Mouse (Mus musculus): ENCODE results near the gene Farsb.

DNA sequence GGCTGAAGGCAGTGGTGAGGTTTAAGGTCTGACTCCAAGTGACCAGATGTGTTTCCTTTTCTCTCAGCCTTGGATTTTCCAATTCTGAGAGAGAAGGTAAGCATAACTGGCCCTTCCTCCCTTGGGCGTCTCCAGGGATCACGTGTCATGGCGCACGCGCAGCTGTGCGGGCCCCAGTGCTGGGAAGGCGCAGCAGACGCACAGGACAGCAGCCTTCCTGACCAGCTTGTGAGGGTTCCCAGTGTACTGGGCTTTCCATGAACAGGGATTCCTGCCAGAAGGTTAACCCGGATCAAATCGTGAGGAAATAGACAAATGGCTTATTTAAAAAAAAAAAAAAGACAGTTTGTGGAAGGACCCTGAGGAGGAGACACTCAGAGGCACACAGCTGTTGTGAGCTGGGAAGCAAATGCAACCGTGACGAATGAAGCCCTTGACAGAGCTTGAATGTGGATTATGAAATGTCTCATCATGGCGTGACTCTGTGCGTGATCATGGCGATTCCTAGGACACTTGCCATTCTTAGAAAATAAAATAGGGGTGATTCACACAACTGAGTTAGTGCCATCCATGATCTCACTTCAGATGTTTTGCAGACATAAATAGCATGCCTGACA lies 43.6 kb upstream of the Farsb start:
- TF ChIP-seq MAX (IDR thresholded peaks at IDR 0.05; ENCODE audit: low read length) (no peak), CTCF (conservative IDR thresholded peaks at IDR 0.05 in 1 of 2, IDR thresholded peaks at IDR 0.05 in 1 of 2; ENCODE audit: low read depth in 2 of 2, low read length in 2 of 2) (no peak), POLR2A (IDR thresholded peaks at IDR 0.05; ENCODE audit: low read depth, low read length) (no peak), EP300 (IDR thresholded peaks at IDR 0.05; ENCODE audit: low read length) (no peak), NELFE (IDR thresholded peaks at IDR 0.05; ENCODE audit: low read depth, low read length) (no peak), POLR2AphosphoS2 (IDR thresholded peaks at IDR 0.05; ENCODE audit: low read depth, low read length) (no peak), MAZ (IDR thresholded peaks at IDR 0.05; ENCODE audit: low read depth, low read length) (no peak), TCF12 (IDR thresholded peaks at IDR 0.05; ENCODE audit: low read depth, low read length) (no peak), NRF1 (IDR thresholded peaks at IDR 0.05; ENCODE audit: low read depth, low read length) (no peak), UBTF (IDR thresholded peaks at IDR 0.05; ENCODE audit: low read depth, low read length) (no peak)
